Mouse (Mus musculus) kidney, adult 11 months (tissue): Measurements from ENCODE around the gene Slit3.

Experiments
- DNase-seq: peaks from one replicate; pipeline ENCODE4 v3.0.0; 2022

The Slit3 gene

DNA sequence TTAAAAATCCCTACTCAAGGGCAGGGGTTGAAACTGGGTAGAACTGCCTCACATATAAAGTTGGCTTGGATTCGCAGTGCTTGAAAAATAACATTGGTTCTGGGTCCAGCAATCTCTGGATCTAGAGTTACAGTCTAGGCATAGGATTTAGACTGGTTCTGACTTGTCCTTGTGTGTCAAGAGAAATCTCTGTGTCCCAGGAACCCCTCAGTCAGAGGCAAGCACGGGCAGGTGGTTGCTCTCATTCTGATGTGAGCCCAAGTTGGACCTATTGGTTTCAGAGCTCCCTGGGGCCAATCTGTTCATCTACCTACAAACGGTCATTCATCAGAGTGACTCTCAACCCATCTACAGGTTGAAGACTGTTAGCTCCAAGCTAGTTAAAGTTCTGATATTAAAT lies 541.9 kb downstream of the Slit3 start:
- no peak for DNase-seq

- DNase-seq = no peak
These were observed 542.6 kb downstream of the Slit3 start for GRCm38 (mm10) chr11:35663661-35664060.

DNA sequence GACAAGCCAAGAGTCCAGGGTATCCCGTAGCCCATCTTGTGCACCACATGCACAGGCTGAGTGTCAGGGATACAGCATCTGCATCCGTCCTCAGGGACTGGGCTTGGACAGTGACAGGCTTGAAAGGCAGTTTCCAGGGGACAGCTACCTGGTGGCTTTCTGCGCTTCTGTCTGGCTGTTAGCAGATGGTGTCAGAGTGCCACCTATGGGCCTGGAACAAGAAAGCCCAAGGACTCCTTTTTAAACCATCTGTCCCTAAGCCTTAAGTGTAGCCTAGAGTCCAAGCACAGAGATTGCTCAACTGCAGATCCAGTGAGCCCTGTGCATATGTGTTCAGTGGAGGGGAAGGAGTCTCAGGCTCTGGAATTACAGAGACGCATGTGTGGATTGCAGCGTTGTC lies 544.0 kb downstream of the Slit3 start:
- DNase-seq = no peak

- peak; percentile 8 for DNase-seq
These were observed 546.4 kb downstream of the Slit3 start for GRCm38 (mm10) chr11:35667428-35667827.

DNA sequence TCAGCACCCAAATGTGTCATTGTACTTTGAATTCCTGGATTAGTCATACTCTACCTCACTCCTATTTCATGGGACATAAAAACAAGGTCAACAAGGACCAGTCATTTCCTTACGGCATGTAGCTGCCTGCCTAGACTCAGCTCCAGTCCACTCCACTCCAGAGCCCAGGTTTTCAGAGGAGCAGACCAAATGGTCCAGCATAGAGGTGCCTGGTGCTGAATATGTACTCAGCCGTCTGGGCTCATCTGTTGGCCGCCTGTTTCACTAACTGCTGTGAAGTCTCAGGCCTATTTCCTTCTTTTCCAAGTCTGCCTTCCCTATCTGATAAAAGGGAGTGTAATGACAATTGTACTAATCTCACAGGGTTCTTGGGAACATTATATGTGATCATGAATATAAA lies 547.1 kb downstream of the Slit3 start:
- no peak for DNase-seq

GRCm38 (mm10) chr11:35668750-35669149 lies 547.7 kb downstream of the Slit3 start:
- DNase-seq = no peak

- no peak for DNase-seq
These were observed 548.5 kb downstream of the Slit3 start for GRCm38 (mm10) chr11:35669536-35669935.

DNA sequence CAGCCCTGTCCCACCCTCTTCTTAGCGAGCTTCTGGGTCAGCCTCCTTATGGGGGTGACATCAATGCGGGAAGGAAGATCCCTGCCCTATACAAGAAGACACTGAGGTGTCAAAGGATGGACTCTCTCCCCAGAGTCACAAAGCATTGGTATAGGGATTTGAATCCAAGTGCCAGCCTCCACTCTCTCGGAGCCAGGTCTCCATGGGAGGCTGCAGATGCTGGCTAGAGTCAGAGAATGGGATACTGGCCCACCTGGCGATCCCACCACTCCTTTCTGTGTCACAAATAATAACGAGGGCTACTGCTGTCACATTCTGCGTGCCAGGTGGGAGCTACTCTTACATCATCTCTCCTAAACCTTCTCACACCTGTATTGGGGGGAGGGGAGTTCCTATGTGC lies 549.2 kb downstream of the Slit3 start:
- no peak for DNase-seq

- DNase-seq = no peak
These were observed 549.7 kb downstream of the Slit3 start for GRCm38 (mm10) chr11:35670746-35671145.

DNA sequence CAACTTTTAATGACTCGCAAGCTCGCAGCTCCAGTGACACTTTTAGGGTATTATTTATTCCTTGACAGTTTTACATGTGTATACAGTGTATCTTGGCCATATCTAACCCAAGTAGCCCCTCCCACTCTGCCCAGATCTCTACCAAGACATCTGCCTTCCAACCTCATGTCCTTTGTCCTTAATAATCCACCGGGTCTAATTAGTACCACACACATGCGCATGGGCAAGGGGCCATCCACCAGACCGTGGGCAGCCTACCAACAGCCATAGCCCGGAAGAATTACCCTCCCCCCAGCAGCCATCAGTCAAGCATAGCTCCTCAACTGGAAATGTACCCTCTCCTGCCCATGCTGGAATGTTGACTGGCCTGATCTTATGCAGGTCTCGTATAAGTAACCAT lies 552.0 kb downstream of the Slit3 start:
- DNase-seq = peak; percentile 19

GRCm38 (mm10) chr11:35674242-35674641 lies 553.2 kb downstream of the Slit3 start:
- no peak for DNase-seq

- DNase-seq = no peak
These were observed 555.7 kb downstream of the Slit3 start for GRCm38 (mm10) chr11:35676744-35677143.

GRCm38 (mm10) chr11:35679976-35680375 lies 559.0 kb downstream of the Slit3 start:
- DNase-seq = no peak

DNA sequence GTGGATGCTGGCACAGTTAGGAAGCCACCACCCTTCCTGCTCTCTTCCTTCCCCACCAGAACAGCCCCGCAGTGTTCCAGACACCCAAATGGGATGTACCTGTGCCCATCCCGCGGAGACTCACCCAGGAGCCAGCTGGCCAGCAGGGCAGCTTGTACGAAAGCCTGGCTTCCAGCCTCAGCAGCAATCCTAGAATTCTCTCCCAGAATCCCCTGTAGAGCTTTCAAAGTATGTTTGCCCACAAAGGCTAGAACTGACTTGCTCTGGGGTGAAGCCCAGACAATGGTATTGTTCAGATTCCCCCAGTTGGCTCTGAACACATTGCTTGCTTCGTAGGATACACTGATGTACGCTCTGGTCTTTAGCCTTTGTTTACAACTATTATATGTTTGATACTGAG lies 566.3 kb downstream of the Slit3 start:
- no peak for DNase-seq

GRCm38 (mm10) chr11:35690515-35691281 lies 569.7 kb downstream of the Slit3 start:
- no peak for DNase-seq

GRCm38 (mm10) chr11:35693136-35693535 lies 572.1 kb downstream of the Slit3 start:
- DNase-seq = peak; percentile 17

GRCm38 (mm10) chr11:35693625-35694024 lies 572.6 kb downstream of the Slit3 start:
- DNase-seq = no peak

DNA sequence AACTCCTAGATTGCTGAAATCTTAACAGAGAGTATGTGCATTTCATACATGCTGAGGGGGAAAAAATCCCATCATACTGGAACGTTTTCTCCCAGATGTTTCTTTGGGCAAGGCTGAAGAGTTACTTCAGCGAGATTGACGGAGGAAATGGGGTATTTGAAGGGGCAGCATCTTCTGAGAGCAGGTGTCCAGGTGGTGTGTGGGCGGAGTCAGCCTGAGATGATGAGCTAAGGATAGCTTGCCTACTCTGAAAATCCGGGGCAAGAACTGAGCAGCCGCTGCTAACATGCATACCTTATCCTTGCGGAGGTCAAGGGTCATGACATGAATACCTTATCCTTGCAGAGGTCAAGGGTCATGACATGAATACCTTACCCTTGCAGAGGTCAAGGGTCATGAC lies 576.5 kb downstream of the Slit3 start:
- DNase-seq = no peak

GRCm38 (mm10) chr11:35698901-35699300 lies 577.9 kb downstream of the Slit3 start:
- peak; percentile 20 for DNase-seq

- no peak for DNase-seq
These were observed 582.4 kb downstream of the Slit3 start for GRCm38 (mm10) chr11:35703471-35703870.

DNA sequence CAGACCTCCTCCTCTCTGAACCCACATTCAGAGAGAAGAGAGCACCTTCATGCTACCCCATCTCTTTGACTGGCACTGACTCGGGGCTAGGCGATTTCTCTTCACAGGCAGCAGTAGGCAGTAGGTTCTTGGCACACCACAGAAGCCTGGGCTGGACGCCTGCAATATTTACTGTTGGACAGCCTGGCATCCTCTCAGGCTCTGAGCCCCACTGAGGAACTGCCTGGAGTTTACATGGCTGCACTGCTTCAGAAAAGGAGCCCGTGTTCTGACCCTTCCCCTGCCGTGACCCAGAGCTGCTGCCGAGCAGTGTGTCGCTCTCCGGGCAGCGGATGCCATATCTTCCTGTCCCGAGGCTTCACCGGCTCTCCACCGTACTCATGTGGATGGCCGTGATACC lies 583.4 kb downstream of the Slit3 start:
- DNase-seq = no peak

DNA sequence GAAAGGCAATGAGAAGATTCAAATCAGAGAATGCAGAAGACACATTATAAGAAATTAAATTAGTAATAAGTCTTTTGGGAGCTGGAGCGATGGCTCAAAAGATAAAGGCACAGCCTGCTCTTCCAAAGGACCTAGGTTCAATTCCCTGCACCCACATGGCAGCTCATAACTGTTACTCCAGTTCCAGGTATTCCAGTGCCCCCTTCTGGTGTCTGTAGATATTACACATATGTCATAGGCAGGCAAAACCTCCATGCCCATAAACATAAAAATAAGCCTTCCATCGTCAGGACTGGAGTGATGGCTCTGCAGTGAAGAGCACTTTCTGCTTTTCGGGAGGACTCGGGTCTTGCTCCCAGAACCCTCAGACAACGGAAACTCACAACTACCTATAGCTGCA lies 583.9 kb downstream of the Slit3 start:
- DNase-seq = no peak

- DNase-seq = no peak
These were observed 586.4 kb downstream of the Slit3 start for GRCm38 (mm10) chr11:35707431-35707830.

- no peak for DNase-seq
These were observed 590.3 kb downstream of the Slit3 start for GRCm38 (mm10) chr11:35711314-35711713.

DNA sequence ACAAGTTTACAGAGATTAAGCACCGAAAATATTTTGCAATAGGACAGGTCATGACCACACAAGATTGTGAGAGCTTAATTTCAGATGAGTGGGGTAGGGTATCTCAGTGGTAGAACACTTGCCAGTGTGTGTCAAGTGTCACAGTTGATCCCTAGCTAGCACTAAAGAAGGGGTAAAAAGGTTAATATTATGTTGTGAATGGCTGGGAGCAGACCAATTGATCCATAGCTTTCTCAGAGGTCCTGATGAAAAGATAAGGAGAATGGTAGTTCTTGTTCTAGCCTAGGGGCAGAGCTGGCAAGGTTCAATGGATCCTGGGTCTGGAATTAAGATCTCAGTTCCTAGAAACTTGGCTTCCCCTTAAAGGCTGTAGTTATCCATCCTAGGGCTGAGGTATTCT lies 597.9 kb downstream of the Slit3 start:
- DNase-seq = no peak
